Mouse (Mus musculus) heart, postnatal 25 days (tissue): Measurements from ENCODE around the gene Rptn. TPM values are rescaled to one million over a fixed set of nuclear protein-coding genes. Genes with fewer than 3 reads are reported as not detected.
"Not testable (repeated sequence)": the region's sequence is repeated elsewhere in the genome, so short reads cannot be mapped to it uniquely, and the experiment has no call there.

Experiments used
- DNase-seq: peaks from one replicate; pipeline ENCODE4 v3.0.0; 2022; ENCODE audit warnings: low spot score
- intact Hi-C: fragments of 180-260 bp; cut with DNase I; formaldehyde crosslinking; loops from one replicate; pipeline ENCODE4 v1.15.1; 2025
- microRNA-seq: library from miRNA; unstranded; fragments of <30 nt; microRNA quantifications from one replicate; pipeline ENCODE4 v1.2.0, GENCODE M21; 2022
- total RNA-seq, 2 experiments: library from RNA; stranded (reverse); gene quantifications; 2 replicates each; pipeline ENCODE4 v1.2.3; 2021

The Rptn gene
- total RNA-seq, 2 experiments from 2014 or later: not detected

DNA sequence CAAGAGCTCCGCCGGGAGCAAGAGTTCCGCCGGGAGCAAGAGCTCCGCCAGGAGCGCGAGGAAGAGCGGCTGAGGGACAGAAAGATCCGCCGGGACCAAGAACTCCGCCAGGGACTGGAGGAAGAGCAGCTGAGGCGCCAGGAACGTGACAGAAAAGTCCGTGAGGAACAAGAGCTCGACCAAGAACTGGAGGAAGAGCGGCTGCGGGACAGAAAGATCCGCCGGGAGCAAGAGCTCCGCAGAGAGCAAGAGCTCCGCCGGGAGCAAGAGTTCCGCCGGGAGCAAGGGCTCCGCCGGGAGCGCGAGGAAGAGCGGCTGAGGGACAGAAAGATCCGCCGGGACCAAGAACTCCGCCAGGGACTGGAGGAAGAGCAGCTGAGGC lies 53.2 kb downstream of the Rptn start:
- not testable (repeated sequence) for DNase-seq

DNA sequence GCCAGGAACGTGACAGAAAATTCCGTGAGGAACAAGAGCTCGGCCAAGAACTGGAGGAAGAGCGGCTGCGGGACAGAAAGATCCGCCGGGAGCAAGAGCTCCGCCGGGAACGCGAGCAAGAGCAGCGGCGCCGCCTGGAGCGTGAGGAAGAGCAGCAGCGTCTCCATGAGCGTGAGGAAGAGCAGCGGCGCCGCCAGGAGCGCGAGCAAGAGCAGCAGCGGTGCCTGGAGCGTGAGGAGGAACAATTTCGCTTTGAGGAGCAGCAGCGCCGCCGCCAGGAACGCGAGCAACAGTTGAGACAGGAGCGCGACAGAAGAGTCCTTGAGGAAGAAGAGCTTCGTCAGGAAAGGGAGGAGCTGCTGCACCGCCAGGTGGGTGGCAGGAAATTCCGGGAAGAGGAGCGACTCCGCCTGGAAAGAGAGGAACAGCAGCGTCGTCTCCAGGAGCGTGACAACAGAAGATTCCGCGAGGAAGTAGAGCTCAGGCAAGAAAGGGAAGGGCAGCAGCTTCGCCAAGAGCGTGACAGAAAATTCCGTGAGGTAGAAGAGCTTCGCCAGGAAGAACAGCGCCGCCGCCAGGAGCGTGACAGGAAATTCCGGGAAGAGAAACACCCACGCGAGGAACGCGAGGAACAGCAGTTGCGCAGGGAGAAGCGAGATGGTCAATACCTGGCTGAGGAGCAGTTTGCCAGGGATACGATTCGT lies 53.8 kb downstream of the Rptn start:
- no peak for DNase-seq
- intact Hi-C loops: no loop called here

More for the DNA sequence above, 53.2 kb downstream of the Rptn start:
- intact Hi-C loops: not testable (repeated sequence)

Small RNA genes within 50 kb of the gene (microRNA-seq; reads per million reads assigned to microRNA genes)
- gene Gm22752 (not detected), gene Gm44353 (not detected)

Other genes starting within 250 kb of the Rptn start
- not detected for gene Crnn, start 248.9 kb upstream of the Rptn start, total RNA-seq
- gene Flg2, start 196.4 kb upstream of the Rptn start, total RNA-seq: not detected
- gene Flg, start 120.2 kb upstream of the Rptn start, total RNA-seq: not detected
- not detected for gene Hrnr, start 74.0 kb upstream of the Rptn start, total RNA-seq
- gene Tchh, start 48.6 kb downstream of the Rptn start, total RNA-seq: under 1 TPM; 0.03 to 0.05 TPM
- not detected for gene Tchhl1, start 75.1 kb downstream of the Rptn start, total RNA-seq
- 10 to 100 TPM; 82.1 to 97.0 TPM for gene S100a11, start 126.8 kb downstream of the Rptn start, total RNA-seq
- 100 to 1,000 TPM in 1 of 2 experiments, 10 to 100 TPM in 1; 99.6 to 111 TPM for gene S100a10, start 161.4 kb downstream of the Rptn start, total RNA-seq